Mouse (Mus musculus): ENCODE data around the gene Bcar1. TPM values are rescaled to one million over a fixed set of nuclear protein-coding genes. Genes with fewer than 3 reads are reported as not detected.

Bcar1 gene
- polyA plus RNA-seq, 1 experiment from 2014 or later: 61.1 TPM

DNA sequence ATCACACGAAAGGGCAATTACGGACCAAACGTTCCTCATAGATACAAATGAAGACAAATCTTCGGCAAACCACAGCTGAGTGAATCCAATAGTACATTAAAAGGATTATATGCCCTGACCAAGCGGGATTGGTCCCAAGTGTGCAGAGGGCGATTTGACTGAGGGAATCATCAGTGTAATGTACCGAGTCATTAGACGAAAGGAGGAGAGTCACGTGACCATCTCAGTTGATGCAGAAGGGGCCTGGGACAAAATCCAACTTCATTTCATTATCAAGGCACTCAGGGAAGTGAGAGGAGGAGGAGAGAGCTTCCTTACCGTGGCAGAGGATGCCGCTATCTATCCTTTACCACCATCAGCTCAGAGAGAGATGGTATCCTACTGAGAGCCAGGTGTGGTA, 62.5 kb downstream of the Bcar1 start:
- peaks cover 5% of the 10 kb centered on the region for H3K9me3 ChIP-seq
- no peak for DNase-seq (ENCODE audit: low spot score)
- WGBS: 81% methylated on average over 11 of the region's 11 CpGs
- H3K27ac ChIP-seq (replicated peaks): no peak overlapping the region
- no peaks in the 10 kb centered on the region for H3K4me1 ChIP-seq
- H3K27me3 ChIP-seq (replicated peaks; ENCODE audit: low read depth, poor library complexity, severe bottlenecking): 0 out of 2 replicates have a peak, but pooled peaks cover 3% of the 10 kb centered on the region
- H3K4me3 ChIP-seq: no peak overlapping the region
- no peaks in the 10 kb centered on the region for H3K36me3 ChIP-seq (replicated peaks)

DNA sequence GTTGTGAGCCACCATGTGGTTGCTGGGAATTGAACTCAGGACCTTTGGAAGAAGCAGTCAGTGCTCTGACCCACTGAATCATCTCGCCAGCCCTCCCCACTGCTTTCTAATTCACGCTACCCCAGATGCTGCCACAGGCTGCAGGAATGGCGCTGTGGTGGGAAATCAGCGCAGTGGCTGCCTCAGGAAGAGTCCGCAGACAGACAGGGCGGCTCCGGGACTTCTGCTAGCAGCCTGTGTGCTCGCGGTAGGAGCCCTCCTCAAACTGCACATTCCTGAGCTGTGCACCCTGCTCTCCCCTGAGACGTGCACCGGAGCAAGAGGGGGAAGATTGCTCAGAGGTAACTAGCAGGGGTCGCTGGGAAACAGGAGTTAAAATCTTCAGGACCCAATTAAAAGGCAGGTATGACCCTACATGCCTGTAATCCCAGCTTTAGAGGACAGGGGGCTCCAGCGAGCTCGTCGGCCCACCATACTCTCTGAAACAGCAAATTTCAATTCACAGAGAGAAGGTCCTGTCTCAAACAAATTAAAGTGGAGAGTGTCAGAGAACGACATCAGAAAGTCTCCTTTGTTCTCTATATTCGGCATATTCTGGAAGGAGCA, 63.1 kb downstream of the Bcar1 start:
- Histone ChIP-seq H3K36me3 (replicated peaks) (no peaks in the 10 kb centered on the region), H3K27ac (replicated peaks) (0 out of 2 replicates have a peak overlapping the region, but pooled peaks have one; percentile 24), H3K4me1 (no peaks in the 10 kb centered on the region), H3K4me3 (peak overlapping the region; percentile 32; the same call in 1 of the 2 replicates), H3K9me3 (peaks cover 7% of the 10 kb centered on the region), H3K27me3 (replicated peaks; ENCODE audit: low read depth, poor library complexity, severe bottlenecking) (0 out of 2 replicates have a peak, but pooled peaks cover 3% of the 10 kb centered on the region)
- DNase-seq (ENCODE audit: low spot score): peak; percentile 41
- 40% methylated on average over 17 of the region's 17 CpGs for WGBS

DNA sequence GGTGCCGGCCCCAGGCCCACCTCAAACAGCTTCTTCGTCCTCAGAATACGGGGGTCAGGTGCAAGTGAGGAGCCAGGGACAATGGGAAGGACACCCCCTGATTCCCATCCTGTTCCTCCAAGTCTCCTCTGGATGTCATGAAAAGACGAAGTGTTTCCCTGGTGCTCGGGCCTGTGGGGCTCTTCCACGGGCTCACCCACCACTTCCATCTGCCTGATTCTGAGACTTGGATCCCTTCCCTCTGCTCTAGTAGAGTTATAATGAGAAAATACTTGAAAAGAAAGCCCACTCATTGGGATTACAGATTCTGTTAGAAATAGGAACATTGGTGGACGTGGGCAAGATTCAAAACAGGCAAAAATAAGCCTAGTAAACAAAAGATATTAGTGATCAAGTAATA, 64.8 kb downstream of the Bcar1 start:
- Histone ChIP-seq H3K36me3 (replicated peaks) (no peaks in the 10 kb centered on the region), H3K27ac (replicated peaks) (no peak overlapping the region), H3K9me3 (peaks cover 7% of the 10 kb centered on the region), H3K27me3 (replicated peaks; ENCODE audit: low read depth, poor library complexity, severe bottlenecking) (0 out of 2 replicates have a peak, but pooled peaks cover 3% of the 10 kb centered on the region), H3K4me3 (no peak overlapping the region), H3K4me1 (no peaks in the 10 kb centered on the region)
- no peak for DNase-seq (ENCODE audit: low spot score)
- 90% methylated on average over 7 of the region's 7 CpGs for WGBS

DNA sequence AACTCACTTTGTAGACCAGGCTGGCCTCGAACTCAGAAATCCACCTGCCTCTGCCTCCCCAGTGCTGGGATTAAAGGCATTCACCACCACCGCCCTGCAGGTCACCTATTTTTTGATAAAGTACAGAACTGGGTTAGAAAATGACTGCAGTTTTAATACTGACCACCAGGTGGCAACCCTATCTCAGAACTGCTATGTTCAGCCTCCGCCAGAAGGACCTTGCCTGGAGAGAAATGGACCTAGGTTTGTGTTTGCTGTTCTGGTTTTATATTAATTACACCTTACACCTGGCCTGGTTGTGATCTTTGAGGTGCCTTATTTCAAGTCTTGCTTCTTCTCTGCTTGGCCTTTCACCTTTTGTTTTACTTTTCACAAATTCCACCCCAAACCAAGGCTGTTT, 65.5 kb downstream of the Bcar1 start:
- Histone ChIP-seq H3K4me3 (no peak overlapping the region), H3K4me1 (no peaks in the 10 kb centered on the region), H3K36me3 (replicated peaks) (0 out of 2 replicates have a peak, but pooled peaks cover 2% of the 10 kb centered on the region), H3K9me3 (peaks cover 7% of the 10 kb centered on the region), H3K27me3 (replicated peaks; ENCODE audit: low read depth, poor library complexity, severe bottlenecking) (0 out of 2 replicates have a peak, but pooled peaks cover 3% of the 10 kb centered on the region), H3K27ac (replicated peaks) (no peak overlapping the region)
- WGBS: 38% methylated on average over 3 of the region's 3 CpGs
- peak; percentile 41 for DNase-seq (ENCODE audit: low spot score)

DNA sequence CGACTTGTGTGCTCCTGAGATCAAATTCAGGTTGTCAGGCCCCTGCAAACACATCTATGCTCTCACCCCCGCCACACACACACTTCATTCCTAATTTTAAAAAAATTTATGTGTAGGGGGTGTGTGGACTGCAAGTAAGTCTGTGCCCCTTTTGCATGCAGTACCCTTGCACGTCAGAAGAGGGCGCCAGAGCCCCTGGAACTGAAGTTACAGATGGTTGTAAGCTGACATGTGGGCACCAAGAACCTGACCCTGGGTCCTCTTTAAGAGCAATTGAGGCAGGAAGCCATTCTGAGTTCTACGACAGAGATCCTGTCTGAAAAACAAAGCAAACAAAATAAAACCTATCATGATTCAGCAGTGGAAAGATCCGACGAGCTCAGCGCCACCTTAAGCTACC, 67.4 kb downstream of the Bcar1 start:
- H3K4me1 ChIP-seq: no peaks in the 10 kb centered on the region
- H3K27me3 ChIP-seq (replicated peaks; ENCODE audit: low read depth, poor library complexity, severe bottlenecking): 0 out of 2 replicates have a peak, but pooled peaks cover under 1% of the 10 kb centered on the region
- peaks cover 17% of the 10 kb centered on the region for H3K36me3 ChIP-seq (replicated peaks)
- DNase-seq (ENCODE audit: low spot score): no peak
- H3K27ac ChIP-seq (replicated peaks): no peak overlapping the region
- no peak overlapping the region for H3K4me3 ChIP-seq
- 78% methylated on average over 8 of the region's 8 CpGs for WGBS
- peaks cover 7% of the 10 kb centered on the region for H3K9me3 ChIP-seq

DNA sequence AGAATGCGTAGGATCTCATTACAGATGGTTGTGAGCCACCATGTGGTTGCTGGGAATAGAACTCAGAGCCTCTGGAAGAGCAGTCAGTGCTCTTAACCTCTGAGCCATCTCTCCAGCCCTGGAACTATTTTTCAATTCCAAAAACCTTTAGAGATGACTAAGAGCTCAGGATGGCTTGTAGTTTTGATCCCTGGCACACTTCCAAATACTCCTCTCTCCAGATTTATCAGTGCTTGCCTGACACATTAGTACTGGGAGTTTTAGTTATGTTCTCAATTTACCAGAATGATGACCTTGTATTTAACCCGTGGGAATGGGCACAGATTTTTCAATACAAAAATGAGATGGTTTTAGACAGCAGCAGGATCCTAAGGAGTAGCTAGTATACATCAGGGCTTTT, 76.9 kb downstream of the Bcar1 start:
- peaks cover 59% of the 10 kb centered on the region for H3K36me3 ChIP-seq (replicated peaks)
- no peak overlapping the region for H3K4me3 ChIP-seq
- peaks cover 7% of the 10 kb centered on the region; the same call in 1 of the 2 replicates for H3K9me3 ChIP-seq
- no peaks in the 10 kb centered on the region for H3K4me1 ChIP-seq
- 95% methylated on average over 2 of the region's 2 CpGs for WGBS
- no peak for DNase-seq (ENCODE audit: low spot score)
- no peaks in the 10 kb centered on the region for H3K27me3 ChIP-seq (replicated peaks; ENCODE audit: low read depth, poor library complexity, severe bottlenecking)
- no peak overlapping the region for H3K27ac ChIP-seq (replicated peaks)

DNA sequence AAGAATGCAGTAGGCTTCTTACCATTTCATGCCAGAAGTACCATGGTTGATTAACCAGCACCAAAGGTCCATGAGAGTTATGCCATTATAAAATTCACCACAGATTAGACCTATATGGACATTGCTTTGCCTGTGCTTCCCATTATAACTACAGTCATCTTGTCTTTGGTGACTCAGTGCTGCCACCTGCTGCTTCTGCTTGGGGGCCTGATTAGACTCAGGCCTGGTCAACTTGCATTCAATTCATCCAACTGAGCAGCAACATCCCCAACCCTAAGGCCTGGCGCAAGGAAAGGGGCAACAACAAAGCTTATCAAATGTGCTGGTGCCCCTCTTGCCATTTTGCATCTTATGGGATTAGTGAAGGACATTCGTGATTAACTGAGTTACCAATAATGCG, 81.1 kb downstream of the Bcar1 start:
- Histone ChIP-seq H3K4me3 (no peak overlapping the region), H3K4me1 (peaks cover 1% of the 10 kb centered on the region), H3K9me3 (no peaks in the 10 kb centered on the region), H3K27ac (replicated peaks) (no peak overlapping the region), H3K27me3 (replicated peaks; ENCODE audit: low read depth, poor library complexity, severe bottlenecking) (no peaks in the 10 kb centered on the region), H3K36me3 (replicated peaks) (peaks cover 43% of the 10 kb centered on the region)
- peak; percentile 73 for DNase-seq (ENCODE audit: low spot score)
- 86% methylated on average over 3 of the region's 3 CpGs for WGBS

Small RNA genes within 50 kb of the gene (microRNA-seq; reads per million reads assigned to microRNA genes)
- gene Mir7076: not detected

Other genes starting within 250 kb of the Bcar1 start
- 5.4 and 6.6 TPM in 2 replicates for gene Wdr59, start 221.7 kb downstream of the Bcar1 start, polyA plus RNA-seq (2016; fragmentation: Nextera tagmentation; extraction: Ambion mirVana)
- gene Znrf1, start 207.7 kb downstream of the Bcar1 start, polyA plus RNA-seq (2016; fragmentation: Nextera tagmentation; extraction: Ambion mirVana): 32.0 and 36.3 TPM in 2 replicates
- 0.23 and 0.25 TPM in 2 replicates for gene Ldhd, start 113.4 kb downstream of the Bcar1 start, polyA plus RNA-seq (2016; fragmentation: Nextera tagmentation; extraction: Ambion mirVana)
- gene Zfp1, start 100.4 kb downstream of the Bcar1 start, polyA plus RNA-seq (2016; fragmentation: Nextera tagmentation; extraction: Ambion mirVana): 20.2 and 20.9 TPM in 2 replicates
- not detected in 2 replicates for gene Ctrb1, start 52.8 kb downstream of the Bcar1 start, polyA plus RNA-seq (2016; fragmentation: Nextera tagmentation; extraction: Ambion mirVana)
- 225 and 237 TPM in 2 replicates for gene Cfdp1, start 110.5 kb upstream of the Bcar1 start, polyA plus RNA-seq (2016; fragmentation: Nextera tagmentation; extraction: Ambion mirVana)
- gene Tmem170, start 132.9 kb upstream of the Bcar1 start, polyA plus RNA-seq (2016; fragmentation: Nextera tagmentation; extraction: Ambion mirVana): 10.5 and 11.0 TPM in 2 replicates
- 2.2 and 2.7 TPM in 2 replicates for gene Chst5, start 166.6 kb upstream of the Bcar1 start, polyA plus RNA-seq (2016; fragmentation: Nextera tagmentation; extraction: Ambion mirVana)
- gene Tmem231, start 190.1 kb upstream of the Bcar1 start, polyA plus RNA-seq (2016; fragmentation: Nextera tagmentation; extraction: Ambion mirVana): 20.1 and 20.2 TPM in 2 replicates
- 186 and 194 TPM in 2 replicates for gene Gabarapl2, start 196.9 kb upstream of the Bcar1 start, polyA plus RNA-seq (2016; fragmentation: Nextera tagmentation; extraction: Ambion mirVana)
- gene Adat1, start 248.5 kb upstream of the Bcar1 start, polyA plus RNA-seq (2016; fragmentation: Nextera tagmentation; extraction: Ambion mirVana): 15.7 and 17.1 TPM in 2 replicates

Data from embryonic facial prominence, embryonic 10.5 days (tissue).